Mouse (Mus musculus) brain, embryonic 14.5 days (tissue): ENCODE results near the gene Gm13889.

Experiments
- CTCF ChIP-seq: fragments of 200-500 bp; IDR thresholded peaks from 2 replicates; pipeline ENCODE4 v1.5.1; 2012; ENCODE audit warnings: inconsistent platforms, mild to moderate bottlenecking, moderate library complexity, borderline replicate concordance; ENCODE audit not compliant: insufficient read depth, insufficient read length; ENCODE audit errors: extremely low read depth
- POLR2A ChIP-seq: fragments of 200-500 bp; IDR thresholded peaks from 2 replicates; pipeline ENCODE4 v1.6.1; 2012; ENCODE audit warnings: mild to moderate bottlenecking, inconsistent platforms, borderline replicate concordance; ENCODE audit not compliant: poor library complexity, insufficient read depth, insufficient read length, severe bottlenecking; ENCODE audit errors: extremely low read depth

- no peak for TF ChIP-seq CTCF
- no peak for TF ChIP-seq POLR2A
Observed at GRCm38 (mm10) chr2:93907519-93908294, 49.3 kb downstream of the Gm13889 start.
